Mouse (Mus musculus): ENCODE results near the gene Troap.

GRCm38 (mm10) chr15:99053373-99053772 lies 21.0 kb upstream of the Troap start:
- no peak for TF ChIP-seq TAL1 (IDR thresholded peaks at IDR 0.05; ENCODE audit: low read length)
- TF ChIP-seq RAD21 (IDR thresholded peaks at IDR 0.05; ENCODE audit: low read depth, low read length) = no peak
- TF ChIP-seq CTCF (IDR thresholded peaks at IDR 0.05 in 2 of 3, conservative IDR thresholded peaks at IDR 0.05 in 1 of 3; ENCODE audit: control insufficient read depth in 1 of 3, insufficient read depth in 1 of 3, low read depth in 2 of 3, low read length in 3 of 3, poor library complexity in 1 of 3, severe bottlenecking in 1 of 3) = no peak
- no peak for TF ChIP-seq EP300 (IDR thresholded peaks at IDR 0.05; ENCODE audit: low read depth in 1 of 2, low read length in 2 of 2)
- TF ChIP-seq MXI1 (IDR thresholded peaks at IDR 0.05; ENCODE audit: low read depth, low read length) = no peak
- no peak for TF ChIP-seq NRF1 (IDR thresholded peaks at IDR 0.05; ENCODE audit: insufficient read depth, low read depth, low read length, poor library complexity, severe bottlenecking)
- TF ChIP-seq ZMIZ1 (IDR thresholded peaks at IDR 0.05; ENCODE audit: low read depth, low read length) = no peak
- no peak for TF ChIP-seq MAZ (IDR thresholded peaks at IDR 0.05; ENCODE audit: low read depth, low read length)
- no peak for TF ChIP-seq SIN3A (IDR thresholded peaks at IDR 0.05; ENCODE audit: low read length)
- TF ChIP-seq ZC3H11A (IDR thresholded peaks at IDR 0.05; ENCODE audit: low read depth, low read length) = no peak
- no peak for TF ChIP-seq POLR2A (IDR thresholded peaks at IDR 0.05; ENCODE audit: control insufficient read depth in 1 of 2, insufficient read depth in 1 of 2, low read depth in 1 of 2, low read length in 2 of 2, poor library complexity in 1 of 2)

Data from MEL (cell line).